Mouse (Mus musculus): Measurements from ENCODE around the gene Vps26a. TPM values are rescaled to one million over a fixed set of nuclear protein-coding genes. Genes with fewer than 3 reads are reported as not detected.

Gene Vps26a
- 66.4 and 75.1 TPM in 2 replicates for total RNA-seq (2017)

DNA sequence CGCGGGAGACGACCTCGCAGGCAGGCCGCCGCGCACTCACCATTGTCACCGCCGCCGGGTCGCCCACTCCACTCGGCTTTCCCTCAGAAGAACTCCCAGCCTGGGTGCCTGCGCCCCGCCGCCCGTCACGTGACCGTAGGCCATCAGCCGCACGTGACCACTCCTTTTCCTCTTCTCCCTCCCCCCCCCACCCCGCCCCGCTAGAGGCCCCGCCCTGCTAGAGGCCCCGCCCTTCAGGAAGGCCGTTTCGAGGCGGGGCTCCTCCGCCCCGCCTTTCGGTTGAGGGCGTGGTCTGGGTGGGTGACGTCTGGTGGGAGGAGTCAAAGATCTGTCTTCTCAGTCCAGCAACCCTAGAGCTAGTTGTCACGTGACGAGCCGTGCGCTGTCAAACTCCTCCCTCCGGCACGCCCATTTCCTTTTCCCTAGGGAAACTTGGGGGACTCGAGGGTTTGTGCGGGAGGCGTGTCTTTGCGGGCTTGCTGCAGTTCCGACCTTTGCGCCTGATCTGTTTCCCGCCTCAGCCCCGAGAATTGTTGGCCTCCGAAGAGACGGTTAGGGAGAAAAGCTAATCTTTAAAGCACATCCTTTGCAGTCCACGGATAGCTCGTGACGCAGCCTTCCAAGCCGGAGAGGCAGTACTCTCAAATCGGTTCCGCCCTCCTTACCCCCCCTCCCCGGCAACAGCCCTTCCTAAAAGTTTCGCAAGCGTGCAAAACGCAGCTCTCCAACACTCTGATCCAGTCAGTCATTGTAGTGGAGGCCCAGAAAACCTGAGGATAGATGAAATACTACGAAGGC is at the start of gene Vps26a:
Vps26a (minus strand) TSS at position 188 of the 798 bp plus-strand sequence.
- peak; percentile 78 to 88 for ATAC-seq (replicated peaks in 1 of 2; ENCODE audit: insufficient read depth in 1 of 2, low FRiP score in 2 of 2, low TSS enrichment in 1 of 2, low read depth in 1 of 2, poor library complexity in 2 of 2, severe bottlenecking in 2 of 2)

GRCm38 (mm10) chr10:62534509-62534908 is 47.9 kb upstream of the Vps26a start:
- ATAC-seq (replicated peaks in 1 of 2; ENCODE audit: insufficient read depth in 1 of 2, low FRiP score in 2 of 2, low TSS enrichment in 1 of 2, low read depth in 1 of 2, poor library complexity in 2 of 2, severe bottlenecking in 2 of 2) = no peak

DNA sequence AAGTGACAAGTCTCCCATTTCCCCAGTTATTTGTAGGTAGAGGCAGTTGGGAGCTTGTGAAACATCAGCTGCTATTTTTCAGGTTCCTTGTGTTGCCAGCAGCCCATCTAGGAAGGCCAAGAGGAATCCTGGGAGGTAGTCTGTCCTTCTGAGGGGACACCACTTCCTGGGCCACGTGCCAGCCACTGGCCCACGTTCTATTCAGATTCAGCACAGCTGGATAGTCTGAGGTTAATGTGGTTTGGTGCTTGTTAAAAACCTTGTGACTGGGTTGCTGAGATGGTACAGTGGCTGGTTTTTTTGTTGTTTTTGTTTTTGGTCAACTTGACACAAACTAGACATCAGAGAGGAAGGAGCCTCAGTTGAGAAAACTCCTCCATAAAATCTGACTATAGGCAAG is 46.2 kb upstream of the Vps26a start:
- peak; percentile 75 for ATAC-seq (replicated peaks in 1 of 2; ENCODE audit: insufficient read depth in 1 of 2, low FRiP score in 2 of 2, low TSS enrichment in 1 of 2, low read depth in 1 of 2, poor library complexity in 2 of 2, severe bottlenecking in 2 of 2)

GRCm38 (mm10) chr10:62530183-62530582 is 43.6 kb upstream of the Vps26a start:
- ATAC-seq (replicated peaks in 1 of 2; ENCODE audit: insufficient read depth in 1 of 2, low FRiP score in 2 of 2, low TSS enrichment in 1 of 2, low read depth in 1 of 2, poor library complexity in 2 of 2, severe bottlenecking in 2 of 2) = no peak

GRCm38 (mm10) chr10:62527351-62527750 is 40.7 kb upstream of the Vps26a start, which contains the start of gene Srgn:
TSS of gene Srgn (minus strand) at chr10:62527451.
- ATAC-seq (replicated peaks in 1 of 2; ENCODE audit: insufficient read depth in 1 of 2, low FRiP score in 2 of 2, low TSS enrichment in 1 of 2, low read depth in 1 of 2, poor library complexity in 2 of 2, severe bottlenecking in 2 of 2) = no peak

- ATAC-seq (replicated peaks in 1 of 2; ENCODE audit: insufficient read depth in 1 of 2, low FRiP score in 2 of 2, low TSS enrichment in 1 of 2, low read depth in 1 of 2, poor library complexity in 2 of 2, severe bottlenecking in 2 of 2) = no peak
Observed at GRCm38 (mm10) chr10:62522346-62522950, 35.8 kb upstream of the Vps26a start.

GRCm38 (mm10) chr10:62521763-62522162 is 35.2 kb upstream of the Vps26a start:
- ATAC-seq (replicated peaks in 1 of 2; ENCODE audit: insufficient read depth in 1 of 2, low FRiP score in 2 of 2, low TSS enrichment in 1 of 2, low read depth in 1 of 2, poor library complexity in 2 of 2, severe bottlenecking in 2 of 2) = no peak

- no peak for ATAC-seq (replicated peaks in 1 of 2; ENCODE audit: insufficient read depth in 1 of 2, low FRiP score in 2 of 2, low TSS enrichment in 1 of 2, low read depth in 1 of 2, poor library complexity in 2 of 2, severe bottlenecking in 2 of 2)
Observed at GRCm38 (mm10) chr10:62520911-62521310, 34.3 kb upstream of the Vps26a start.

GRCm38 (mm10) chr10:62517511-62517910 is 30.9 kb upstream of the Vps26a start:
- peak in 1 of 2 experiments; percentile 45; a peak in 2 of 4 replicates for ATAC-seq (replicated peaks in 1 of 2; ENCODE audit: insufficient read depth in 1 of 2, low FRiP score in 2 of 2, low TSS enrichment in 1 of 2, low read depth in 1 of 2, poor library complexity in 2 of 2, severe bottlenecking in 2 of 2)

GRCm38 (mm10) chr10:62512855-62513254 is 26.2 kb upstream of the Vps26a start:
- ATAC-seq (replicated peaks in 1 of 2; ENCODE audit: insufficient read depth in 1 of 2, low FRiP score in 2 of 2, low TSS enrichment in 1 of 2, low read depth in 1 of 2, poor library complexity in 2 of 2, severe bottlenecking in 2 of 2) = no peak

- peak; percentile 30 to 43 for ATAC-seq (replicated peaks in 1 of 2; ENCODE audit: insufficient read depth in 1 of 2, low FRiP score in 2 of 2, low TSS enrichment in 1 of 2, low read depth in 1 of 2, poor library complexity in 2 of 2, severe bottlenecking in 2 of 2)
Observed at GRCm38 (mm10) chr10:62511528-62511927, 24.9 kb upstream of the Vps26a start.

GRCm38 (mm10) chr10:62509032-62509656 is 22.5 kb upstream of the Vps26a start:
- ATAC-seq (replicated peaks in 1 of 2; ENCODE audit: insufficient read depth in 1 of 2, low FRiP score in 2 of 2, low TSS enrichment in 1 of 2, low read depth in 1 of 2, poor library complexity in 2 of 2, severe bottlenecking in 2 of 2) = no peak

GRCm38 (mm10) chr10:62508459-62508858 is 21.9 kb upstream of the Vps26a start:
- no peak for ATAC-seq (replicated peaks in 1 of 2; ENCODE audit: insufficient read depth in 1 of 2, low FRiP score in 2 of 2, low TSS enrichment in 1 of 2, low read depth in 1 of 2, poor library complexity in 2 of 2, severe bottlenecking in 2 of 2)

DNA sequence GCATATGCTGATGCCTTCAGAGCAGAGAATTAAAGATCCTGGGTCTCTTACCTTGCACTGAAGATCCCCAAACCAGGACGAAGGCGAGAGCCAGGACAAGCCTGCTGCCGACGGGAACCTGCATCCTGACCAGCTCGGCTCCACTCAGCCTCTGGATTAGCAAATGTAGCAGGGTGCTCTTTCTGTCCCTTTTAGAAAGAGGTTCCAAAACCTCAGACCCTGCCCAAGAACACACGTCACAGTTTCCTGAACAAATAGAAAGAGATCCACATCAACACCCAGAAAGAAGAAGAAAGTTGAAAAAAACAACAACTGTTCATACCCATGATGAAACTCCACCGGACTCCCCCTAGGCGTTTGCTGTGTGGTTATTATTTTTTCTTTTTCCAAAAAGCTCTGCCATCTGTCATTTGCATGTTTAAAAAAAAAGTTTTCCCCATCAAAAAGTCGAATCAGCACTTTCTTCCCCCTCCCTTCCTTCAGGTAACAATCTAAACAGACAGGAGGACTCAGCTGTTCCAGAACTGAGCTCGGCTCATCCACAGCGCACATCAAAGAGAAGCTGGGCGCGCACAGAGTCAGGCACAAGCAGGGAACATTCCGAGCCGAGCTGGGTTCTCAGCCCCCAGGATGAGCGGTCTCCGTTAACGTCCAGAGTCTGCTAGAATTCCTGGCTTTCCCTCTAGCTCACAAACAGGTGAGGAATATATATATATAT is 21.1 kb upstream of the Vps26a start:
- ATAC-seq (replicated peaks in 1 of 2; ENCODE audit: insufficient read depth in 1 of 2, low FRiP score in 2 of 2, low TSS enrichment in 1 of 2, low read depth in 1 of 2, poor library complexity in 2 of 2, severe bottlenecking in 2 of 2) = peak; percentile 63 to 65

- no peak for ATAC-seq (replicated peaks in 1 of 2; ENCODE audit: insufficient read depth in 1 of 2, low FRiP score in 2 of 2, low TSS enrichment in 1 of 2, low read depth in 1 of 2, poor library complexity in 2 of 2, severe bottlenecking in 2 of 2)
Observed at GRCm38 (mm10) chr10:62507071-62507470, 20.5 kb upstream of the Vps26a start.

- ATAC-seq (replicated peaks in 1 of 2; ENCODE audit: insufficient read depth in 1 of 2, low FRiP score in 2 of 2, low TSS enrichment in 1 of 2, low read depth in 1 of 2, poor library complexity in 2 of 2, severe bottlenecking in 2 of 2) = peak; percentile 3 to 23; a peak in 2 of 4 replicates
Observed at GRCm38 (mm10) chr10:62506019-62506556, 19.5 kb upstream of the Vps26a start.

GRCm38 (mm10) chr10:62505224-62505983 is 18.8 kb upstream of the Vps26a start:
- no peak for ATAC-seq (replicated peaks in 1 of 2; ENCODE audit: insufficient read depth in 1 of 2, low FRiP score in 2 of 2, low TSS enrichment in 1 of 2, low read depth in 1 of 2, poor library complexity in 2 of 2, severe bottlenecking in 2 of 2)

All from hematopoietic stem cell, adult 5-6 weeks (primary cell).